Mouse (Mus musculus): ENCODE results near the gene Lbx1. TPM values are rescaled to one million over a fixed set of nuclear protein-coding genes. Genes with fewer than 3 reads are reported as not detected.

Lbx1 gene
- 0.11 TPM in 1 of 2 replicates, not detected in the other for polyA plus RNA-seq (2014; fragmentation: Nextera tagmentation; extraction: Ambion mirVana)

DNA sequence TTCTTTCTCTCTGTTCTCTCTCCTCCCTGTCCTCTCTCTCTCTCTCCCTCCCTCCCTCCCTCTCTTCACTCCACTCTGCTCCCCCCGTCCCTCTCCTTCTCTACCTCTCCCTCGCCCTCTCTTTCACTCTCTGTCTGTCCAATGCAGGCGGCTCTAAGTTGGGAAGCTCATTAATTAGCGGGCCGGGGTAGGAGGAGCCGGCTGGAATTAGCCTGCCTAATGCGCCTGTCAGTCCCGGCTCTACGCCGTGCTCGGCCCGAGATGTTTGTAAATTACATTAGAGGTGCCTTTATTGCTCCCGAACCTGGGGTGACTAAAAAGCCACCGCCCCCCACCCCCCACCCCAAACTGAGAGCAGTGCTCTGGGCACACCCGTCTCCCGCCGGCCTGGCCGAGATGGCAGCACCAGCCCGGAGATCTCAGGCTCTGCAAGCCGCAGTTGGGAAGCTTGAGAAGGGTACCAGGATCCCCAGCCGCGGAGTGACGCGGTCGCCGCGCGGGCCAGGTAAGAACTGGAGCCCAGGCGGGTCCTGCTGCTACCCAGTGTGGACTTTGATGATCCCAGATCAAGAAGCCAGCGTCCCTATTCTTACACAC, at the start of gene Lbx1:
TSS of gene Lbx1 (minus strand) at position 47 of the 597 bp plus-strand sequence.
- WGBS, result 1% methylated on average over 30 of the region's 30 CpGs
- 0 out of 2 replicates have a peak, but pooled peaks have one; percentile 26 for ATAC-seq (ENCODE audit: low FRiP score, low TSS enrichment)
- peak within 1 kb of the TSS; percentile 18; the same call in 1 of the 2 replicates for H3K9ac ChIP-seq (ENCODE audit: low read depth, low read length)

DNA sequence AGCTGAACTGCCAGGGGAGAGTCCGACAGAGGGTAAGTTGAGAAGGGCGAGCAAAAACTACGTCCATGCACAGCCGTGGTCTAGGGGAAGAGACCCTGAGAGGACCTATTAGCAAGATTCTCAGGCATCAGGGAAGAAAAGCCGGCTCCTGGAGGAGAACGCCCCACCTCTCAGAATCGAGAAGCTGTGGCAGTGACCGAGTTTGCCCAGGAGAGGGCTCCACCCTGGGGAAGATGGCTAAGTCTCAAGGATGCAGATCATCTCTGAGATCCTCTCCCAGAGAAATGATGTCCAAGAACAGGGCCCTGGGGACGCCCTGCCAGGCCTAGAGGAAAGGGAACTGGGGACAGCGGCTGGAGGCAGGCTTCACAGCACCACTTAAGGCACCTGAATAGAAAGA, 47.7 kb upstream of the Lbx1 start:
- WGBS, result 3% methylated on average over 10 of the region's 10 CpGs
- 0 out of 2 replicates have a peak, but pooled peaks have one; percentile 39 for ATAC-seq (ENCODE audit: low FRiP score, low TSS enrichment)
- no peaks in the 10 kb centered on the region for H3K9me3 ChIP-seq (ENCODE audit: control insufficient read depth, low read length)
- H3K27me3 ChIP-seq (ENCODE audit: control insufficient read depth, insufficient read depth, low read length), result peaks cover 3% of the 10 kb centered on the region
- H3K9ac ChIP-seq (ENCODE audit: low read depth, low read length), result no peak overlapping the region; the same call in 1 of the 2 replicates
- no peak overlapping the region for H3K27ac ChIP-seq (ENCODE audit: low read depth, low read length)
- no peak overlapping the region for H3K4me2 ChIP-seq (replicated peaks; ENCODE audit: low read depth, low read length)
- H3K4me1 ChIP-seq (ENCODE audit: control insufficient read depth, insufficient read depth, low read length), result no peaks in the 10 kb centered on the region
- H3K4me3 ChIP-seq (ENCODE audit: low read length), result 0 out of 2 replicates have a peak overlapping the region, but pooled peaks have one; percentile 13
- H3K36me3 ChIP-seq (ENCODE audit: control insufficient read depth, insufficient read depth, low read length), result no peaks in the 10 kb centered on the region

More for the DNA sequence above, at the start of gene Lbx1:
- H3K4me1 ChIP-seq (ENCODE audit: control insufficient read depth, insufficient read depth, low read length), result peaks cover 28% of the 10 kb centered on the region
- peaks cover 98% of the 10 kb centered on the region for H3K27me3 ChIP-seq (ENCODE audit: control insufficient read depth, insufficient read depth, low read length)
- peak within 1 kb of the TSS; percentile 31 for H3K4me3 ChIP-seq (ENCODE audit: low read length)
- no peaks in the 10 kb centered on the region for H3K36me3 ChIP-seq (ENCODE audit: control insufficient read depth, insufficient read depth, low read length)
- H3K4me2 ChIP-seq (replicated peaks; ENCODE audit: low read depth, low read length), result peak within 1 kb of the TSS; percentile 46
- H3K27ac ChIP-seq (ENCODE audit: low read depth, low read length), result no peak within 1 kb of the TSS
- no peaks in the 10 kb centered on the region for H3K9me3 ChIP-seq (ENCODE audit: control insufficient read depth, low read length)

DNA sequence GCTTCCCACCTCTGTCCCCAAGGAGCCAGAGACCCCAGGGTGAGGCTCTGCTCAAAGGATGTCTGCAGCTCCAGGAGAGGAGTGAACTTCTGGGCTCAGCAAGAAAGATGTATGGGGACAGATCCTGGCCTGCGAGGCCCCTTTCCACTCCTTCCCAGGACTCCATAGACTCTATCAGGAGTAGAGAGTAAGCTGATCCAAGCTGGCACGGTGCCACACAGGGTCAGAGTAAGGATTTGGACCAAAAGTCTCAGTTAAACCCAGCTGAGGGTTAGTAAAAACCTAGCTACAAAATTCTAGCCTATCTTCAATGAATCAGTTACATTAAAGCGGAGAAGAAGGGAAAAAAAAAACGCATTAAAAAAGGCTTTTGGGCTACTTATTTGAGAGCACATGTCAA, 40.6 kb upstream of the Lbx1 start:
- Histone ChIP-seq H3K36me3 (ENCODE audit: control insufficient read depth, insufficient read depth, low read length) (no peaks in the 10 kb centered on the region), H3K27ac (ENCODE audit: low read depth, low read length) (no peak overlapping the region), H3K4me1 (ENCODE audit: control insufficient read depth, insufficient read depth, low read length) (no peaks in the 10 kb centered on the region), H3K4me3 (ENCODE audit: low read length) (no peak overlapping the region), H3K9ac (ENCODE audit: low read depth, low read length) (no peak overlapping the region), H3K4me2 (replicated peaks; ENCODE audit: low read depth, low read length) (no peak overlapping the region), H3K27me3 (ENCODE audit: control insufficient read depth, insufficient read depth, low read length) (no peaks in the 10 kb centered on the region), H3K9me3 (ENCODE audit: control insufficient read depth, low read length) (no peaks in the 10 kb centered on the region)
- 69% methylated on average over 4 of the region's 4 CpGs for WGBS
- ATAC-seq (ENCODE audit: low FRiP score, low TSS enrichment), result no peak

- ATAC-seq (ENCODE audit: low FRiP score, low TSS enrichment), result no peak
- H3K27me3 ChIP-seq (ENCODE audit: control insufficient read depth, insufficient read depth, low read length), result no peaks in the 10 kb centered on the region
- no peaks in the 10 kb centered on the region for H3K36me3 ChIP-seq (ENCODE audit: control insufficient read depth, insufficient read depth, low read length)
- no peak overlapping the region for H3K4me3 ChIP-seq (ENCODE audit: low read length)
- no peaks in the 10 kb centered on the region for H3K9me3 ChIP-seq (ENCODE audit: control insufficient read depth, low read length)
- WGBS, result 34% methylated on average over 10 of the region's 10 CpGs
- no peak overlapping the region for H3K27ac ChIP-seq (ENCODE audit: low read depth, low read length)
- H3K4me1 ChIP-seq (ENCODE audit: control insufficient read depth, insufficient read depth, low read length), result peaks cover 7% of the 10 kb centered on the region
- H3K4me2 ChIP-seq (replicated peaks; ENCODE audit: low read depth, low read length), result no peak overlapping the region
- no peak overlapping the region for H3K9ac ChIP-seq (ENCODE audit: low read depth, low read length)
Measured at GRCm38 (mm10) chr19:45271986-45272385, 36.4 kb upstream of the Lbx1 start.

- Histone ChIP-seq H3K27me3 (ENCODE audit: control insufficient read depth, insufficient read depth, low read length) (no peaks in the 10 kb centered on the region), H3K27ac (ENCODE audit: low read depth, low read length) (no peak overlapping the region), H3K9ac (ENCODE audit: low read depth, low read length) (no peak overlapping the region), H3K9me3 (ENCODE audit: control insufficient read depth, low read length) (no peaks in the 10 kb centered on the region), H3K4me3 (ENCODE audit: low read length) (no peak overlapping the region), H3K36me3 (ENCODE audit: control insufficient read depth, insufficient read depth, low read length) (no peaks in the 10 kb centered on the region), H3K4me2 (replicated peaks; ENCODE audit: low read depth, low read length) (no peak overlapping the region), H3K4me1 (ENCODE audit: control insufficient read depth, insufficient read depth, low read length) (no peaks in the 10 kb centered on the region)
- 70% methylated on average over 10 of the region's 10 CpGs for WGBS
- ATAC-seq (ENCODE audit: low FRiP score, low TSS enrichment), result no peak
Measured at GRCm38 (mm10) chr19:45262995-45263394, 27.4 kb upstream of the Lbx1 start.

DNA sequence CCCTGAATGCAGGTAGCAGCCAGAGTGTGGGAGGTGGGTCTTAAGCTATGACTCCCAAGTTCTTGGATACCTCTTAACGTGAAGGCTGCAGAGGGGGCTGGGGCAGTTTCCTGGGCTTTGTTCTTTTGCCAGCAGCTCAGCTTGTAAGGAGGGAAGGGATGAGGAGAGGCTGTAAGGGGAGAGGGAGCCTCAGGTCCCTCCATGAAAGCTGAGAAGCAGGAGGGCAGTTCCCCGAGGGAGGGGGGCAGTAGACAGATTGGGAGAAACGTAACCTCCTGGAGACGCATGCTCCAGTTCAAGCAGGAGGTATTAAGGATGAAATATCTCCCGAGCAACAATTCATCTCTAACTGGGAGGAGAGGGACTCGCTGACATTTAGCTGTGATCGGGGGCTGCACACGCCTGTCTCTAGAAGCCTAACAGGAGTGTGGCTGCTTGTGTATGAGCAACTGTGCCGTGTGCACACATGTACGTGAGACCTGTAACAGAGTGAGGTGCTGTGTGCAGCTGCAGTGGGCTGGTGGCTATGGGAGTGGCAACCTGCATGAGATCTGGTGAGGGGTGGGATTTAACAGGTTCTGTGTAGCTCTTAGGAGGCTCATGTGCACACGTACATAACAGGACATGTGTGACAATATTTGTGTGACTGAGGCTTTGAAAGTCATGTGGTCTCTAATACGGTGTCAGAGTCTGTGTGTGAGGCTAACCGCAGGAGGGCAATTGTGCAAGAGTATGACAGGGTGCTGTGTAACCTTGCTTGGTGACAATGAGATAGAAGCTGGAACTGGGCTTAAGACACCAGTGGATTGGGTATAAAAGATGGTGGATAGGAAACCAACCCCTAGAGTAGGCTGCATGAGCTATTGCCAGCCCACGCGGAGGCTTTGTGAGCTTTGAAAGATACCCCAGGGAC, 22.1 kb upstream of the Lbx1 start:
- no peak overlapping the region; the same call in 1 of the 2 replicates for H3K4me2 ChIP-seq (replicated peaks; ENCODE audit: low read depth, low read length)
- 36% methylated on average over 15 of the region's 15 CpGs for WGBS
- no peaks in the 10 kb centered on the region for H3K36me3 ChIP-seq (ENCODE audit: control insufficient read depth, insufficient read depth, low read length)
- H3K27me3 ChIP-seq (ENCODE audit: control insufficient read depth, insufficient read depth, low read length), result no peaks in the 10 kb centered on the region
- no peak overlapping the region for H3K27ac ChIP-seq (ENCODE audit: low read depth, low read length)
- H3K9ac ChIP-seq (ENCODE audit: low read depth, low read length), result no peak overlapping the region
- no peaks in the 10 kb centered on the region for H3K9me3 ChIP-seq (ENCODE audit: control insufficient read depth, low read length)
- H3K4me3 ChIP-seq (ENCODE audit: low read length), result no peak overlapping the region
- peak; percentile 55; the same call in 1 of the 2 replicates for ATAC-seq (ENCODE audit: low FRiP score, low TSS enrichment)
- no peaks in the 10 kb centered on the region for H3K4me1 ChIP-seq (ENCODE audit: control insufficient read depth, insufficient read depth, low read length)

DNA sequence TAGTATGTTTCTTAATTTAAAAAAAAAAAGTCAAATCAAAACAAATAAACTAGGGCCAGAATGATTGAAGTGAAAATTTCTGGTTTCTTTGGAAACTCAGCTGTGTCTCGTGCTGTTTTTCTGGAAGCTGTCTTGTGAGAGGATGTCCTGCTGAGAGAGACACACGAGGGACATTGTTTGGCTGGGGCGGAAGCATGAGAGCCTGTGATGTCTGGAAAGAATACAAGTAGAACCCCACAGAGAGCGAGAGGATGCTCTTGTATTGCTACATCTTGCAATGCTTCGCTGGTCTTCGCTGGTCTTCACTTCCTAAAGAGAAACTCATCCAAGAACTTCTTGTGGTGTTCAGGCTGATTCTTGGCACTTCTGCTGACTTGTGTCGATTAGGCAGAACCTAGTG, 19.2 kb upstream of the Lbx1 start:
- 89% methylated on average over 7 of the region's 7 CpGs for WGBS
- no peak for ATAC-seq (ENCODE audit: low FRiP score, low TSS enrichment)
- Histone ChIP-seq H3K4me3 (ENCODE audit: low read length) (no peak overlapping the region), H3K9me3 (ENCODE audit: control insufficient read depth, low read length) (no peaks in the 10 kb centered on the region), H3K4me1 (ENCODE audit: control insufficient read depth, insufficient read depth, low read length) (no peaks in the 10 kb centered on the region), H3K27me3 (ENCODE audit: control insufficient read depth, insufficient read depth, low read length) (no peaks in the 10 kb centered on the region), H3K9ac (ENCODE audit: low read depth, low read length) (no peak overlapping the region), H3K36me3 (ENCODE audit: control insufficient read depth, insufficient read depth, low read length) (no peaks in the 10 kb centered on the region), H3K27ac (ENCODE audit: low read depth, low read length) (no peak overlapping the region), H3K4me2 (replicated peaks; ENCODE audit: low read depth, low read length) (no peak overlapping the region)

DNA sequence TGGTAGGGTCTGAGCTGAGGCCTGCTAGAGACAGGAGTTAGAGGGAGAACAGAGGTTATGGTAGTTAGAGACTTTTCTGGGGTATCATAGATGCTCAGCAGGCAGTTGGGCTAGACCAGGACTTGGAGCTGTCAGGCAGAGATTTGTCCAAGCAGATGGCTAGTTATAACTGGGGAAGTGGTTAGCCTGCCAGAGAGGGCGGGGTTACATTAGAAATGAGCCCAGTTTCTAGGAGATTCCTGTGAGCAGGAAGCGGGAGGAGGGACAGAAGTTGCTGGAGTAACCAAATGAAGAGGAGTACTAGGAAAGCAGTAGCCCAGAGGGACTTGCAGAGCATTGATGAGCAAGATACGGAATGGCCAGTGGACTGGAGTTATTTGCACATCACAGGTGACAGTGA, 16.8 kb upstream of the Lbx1 start:
- Histone ChIP-seq H3K4me2 (replicated peaks; ENCODE audit: low read depth, low read length) (no peak overlapping the region), H3K36me3 (ENCODE audit: control insufficient read depth, insufficient read depth, low read length) (no peaks in the 10 kb centered on the region), H3K9me3 (ENCODE audit: control insufficient read depth, low read length) (no peaks in the 10 kb centered on the region), H3K27ac (ENCODE audit: low read depth, low read length) (no peak overlapping the region), H3K4me3 (ENCODE audit: low read length) (no peak overlapping the region), H3K27me3 (ENCODE audit: control insufficient read depth, insufficient read depth, low read length) (peaks cover 7% of the 10 kb centered on the region), H3K9ac (ENCODE audit: low read depth, low read length) (no peak overlapping the region), H3K4me1 (ENCODE audit: control insufficient read depth, insufficient read depth, low read length) (no peaks in the 10 kb centered on the region)
- no peak for ATAC-seq (ENCODE audit: low FRiP score, low TSS enrichment)
- 67% methylated on average over 3 of the region's 3 CpGs for WGBS

GRCm38 (mm10) chr19:45248691-45249090, 13.1 kb upstream of the Lbx1 start:
- ATAC-seq (ENCODE audit: low FRiP score, low TSS enrichment), result no peak
- Histone ChIP-seq H3K9me3 (ENCODE audit: control insufficient read depth, low read length) (no peaks in the 10 kb centered on the region), H3K4me1 (ENCODE audit: control insufficient read depth, insufficient read depth, low read length) (no peaks in the 10 kb centered on the region), H3K27ac (ENCODE audit: low read depth, low read length) (no peak overlapping the region), H3K36me3 (ENCODE audit: control insufficient read depth, insufficient read depth, low read length) (no peaks in the 10 kb centered on the region), H3K4me2 (replicated peaks; ENCODE audit: low read depth, low read length) (no peak overlapping the region), H3K4me3 (ENCODE audit: low read length) (no peak overlapping the region), H3K9ac (ENCODE audit: low read depth, low read length) (no peak overlapping the region), H3K27me3 (ENCODE audit: control insufficient read depth, insufficient read depth, low read length) (peaks cover 30% of the 10 kb centered on the region)
- 78% methylated on average over 19 of the region's 19 CpGs for WGBS
